Mouse (Mus musculus): Measurements from ENCODE around the gene Chid1. TPM values are rescaled to one million over a fixed set of nuclear protein-coding genes. Genes with fewer than 3 reads are reported as not detected.
"Not testable (repeated sequence)": the region's sequence is repeated elsewhere in the genome, so short reads cannot be mapped to it uniquely, and the experiment has no call there.

The Chid1 gene
- polyA plus RNA-seq, 1 experiment from 2014 or later: 24.3 TPM

- WGBS: 1% methylated on average over 23 of the region's 23 CpGs
- Histone ChIP-seq H3K27me3 (peaks cover 24% of the 10 kb centered on the region), H3K4me2 (peak overlapping the region; percentile 95), H3K27ac (peak overlapping the region; percentile 52; the same call in 1 of the 2 replicates), H3K4me1 (peaks cover 21% of the 10 kb centered on the region), H3K9ac (peak overlapping the region; percentile 80), H3K4me3 (peak overlapping the region; percentile 68), H3K36me3 (ENCODE audit: poor library complexity, severe bottlenecking) (peaks cover 38% of the 10 kb centered on the region), H3K9me3 (replicated peaks) (no peaks in the 10 kb centered on the region)
- ATAC-seq: peak; percentile 14; the same call in 1 of the 2 replicates
Measured at GRCm38 (mm10) chr7:141455610-141456314, 83.9 kb downstream of the Chid1 start.

GRCm38 (mm10) chr7:141454967-141455551, 84.6 kb downstream of the Chid1 start, which contains the start of gene Pnpla2:
TSS of gene Pnpla2 (plus strand) at chr7:141455198.
- peaks cover 17% of the 10 kb centered on the region for H3K27me3 ChIP-seq
- no peaks in the 10 kb centered on the region for H3K9me3 ChIP-seq (replicated peaks)
- H3K4me1 ChIP-seq: peaks cover 21% of the 10 kb centered on the region
- peak; percentile 80 for ATAC-seq
- H3K27ac ChIP-seq: peak within 1 kb of the TSS; percentile 52
- H3K36me3 ChIP-seq (ENCODE audit: poor library complexity, severe bottlenecking): peaks cover 42% of the 10 kb centered on the region
- peak within 1 kb of the TSS; percentile 80 for H3K9ac ChIP-seq
- peak within 1 kb of the TSS; percentile 95 for H3K4me2 ChIP-seq
- peak within 1 kb of the TSS; percentile 68 for H3K4me3 ChIP-seq
- under 1% methylated on average over 41 of the region's 45 CpGs for WGBS

GRCm38 (mm10) chr7:141453636-141454035, 86.0 kb downstream of the Chid1 start:
- Histone ChIP-seq H3K4me1 (peaks cover 25% of the 10 kb centered on the region), H3K27ac (no peak overlapping the region), H3K9ac (no peak overlapping the region), H3K4me2 (no peak overlapping the region), H3K9me3 (replicated peaks) (no peaks in the 10 kb centered on the region), H3K27me3 (0 out of 2 replicates have a peak, but pooled peaks cover 6% of the 10 kb centered on the region), H3K4me3 (no peak overlapping the region), H3K36me3 (ENCODE audit: poor library complexity, severe bottlenecking) (peaks cover 41% of the 10 kb centered on the region)
- ATAC-seq: no peak
- 72% methylated on average over 2 of the region's 2 CpGs for WGBS

DNA sequence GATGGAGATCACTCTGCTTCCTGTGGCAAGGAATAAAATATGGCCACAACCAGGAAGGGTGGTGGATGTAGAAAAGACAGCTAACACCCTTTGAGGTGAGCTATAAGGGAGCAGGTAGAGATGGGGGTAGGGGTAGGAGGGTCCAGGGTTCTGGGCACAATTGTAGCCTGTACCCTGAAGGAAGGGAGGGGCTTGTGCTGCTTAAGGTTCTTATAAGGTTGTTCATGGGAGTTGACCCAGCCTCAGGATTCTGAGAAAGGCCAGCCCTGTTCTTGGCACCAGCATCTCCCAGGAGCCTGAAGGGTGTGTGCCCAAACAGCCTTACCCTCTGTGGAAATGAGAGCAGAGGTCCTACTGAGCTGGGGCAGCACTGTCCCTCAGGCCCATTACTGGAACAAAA, 87.7 kb downstream of the Chid1 start:
- Histone ChIP-seq H3K36me3 (ENCODE audit: poor library complexity, severe bottlenecking) (peaks cover 40% of the 10 kb centered on the region), H3K4me1 (peaks cover 32% of the 10 kb centered on the region)
- no peak for ATAC-seq

GRCm38 (mm10) chr7:141447110-141447991, 92.3 kb downstream of the Chid1 start, which contains the start of gene Rplp2:
TSS of gene Rplp2 (plus strand) at chr7:141447370.
- Histone ChIP-seq H3K36me3 (ENCODE audit: poor library complexity, severe bottlenecking) (peaks cover 39% of the 10 kb centered on the region), H3K9me3 (replicated peaks) (no peaks in the 10 kb centered on the region), H3K9ac (peak within 1 kb of the TSS; percentile 94), H3K27me3 (no peaks in the 10 kb centered on the region), H3K4me2 (peak within 1 kb of the TSS; percentile 80), H3K4me3 (peak within 1 kb of the TSS; percentile 92), H3K4me1 (peaks cover 30% of the 10 kb centered on the region), H3K27ac (peak within 1 kb of the TSS; percentile 89)
- WGBS: under 1% methylated on average over 63 of the region's 63 CpGs
- ATAC-seq: peak; percentile 93

More for the DNA sequence above, 87.7 kb downstream of the Chid1 start:
- H3K4me2 ChIP-seq: no peak overlapping the region
- H3K4me3 ChIP-seq: no peak overlapping the region
- no peaks in the 10 kb centered on the region for H3K9me3 ChIP-seq (replicated peaks)
- no peak overlapping the region for H3K9ac ChIP-seq
- no peak overlapping the region for H3K27ac ChIP-seq
- H3K27me3 ChIP-seq: 0 out of 2 replicates have a peak, but pooled peaks cover 6% of the 10 kb centered on the region

- H3K27me3 ChIP-seq; H3K9ac ChIP-seq; ATAC-seq; H3K9me3 ChIP-seq (replicated peaks); H3K4me3 ChIP-seq; H3K27ac ChIP-seq: not testable (repeated sequence)
- 83% methylated on average over 3 of the region's 3 CpGs for WGBS
- Histone ChIP-seq H3K4me2 (peak overlapping the region; percentile 80), H3K4me1 (peaks cover 40% of the 10 kb centered on the region), H3K36me3 (ENCODE audit: poor library complexity, severe bottlenecking) (peaks cover 32% of the 10 kb centered on the region)
Measured at GRCm38 (mm10) chr7:141446374-141446773, 93.3 kb downstream of the Chid1 start.

GRCm38 (mm10) chr7:141443828-141444237, 95.8 kb downstream of the Chid1 start, which contains the start of gene Pidd1:
TSS of gene Pidd1 (minus strand) at chr7:141444025.
- H3K4me3 ChIP-seq: peak within 1 kb of the TSS; percentile 45
- ATAC-seq: peak; percentile 34; the same call in 1 of the 2 replicates
- H3K9me3 ChIP-seq (replicated peaks): no peaks in the 10 kb centered on the region
- peaks cover 33% of the 10 kb centered on the region for H3K36me3 ChIP-seq (ENCODE audit: poor library complexity, severe bottlenecking)
- H3K4me2 ChIP-seq: peak within 1 kb of the TSS; percentile 79
- H3K4me1 ChIP-seq: peaks cover 47% of the 10 kb centered on the region
- no peaks in the 10 kb centered on the region for H3K27me3 ChIP-seq
- H3K27ac ChIP-seq: peak within 1 kb of the TSS; percentile 63
- H3K9ac ChIP-seq: peak within 1 kb of the TSS; percentile 69
- WGBS: under 1% methylated on average over 25 of the region's 25 CpGs

Other genes starting within 250 kb of the Chid1 start
- gene Drd4, start 247.9 kb downstream of the Chid1 start, polyA plus RNA-seq (2015; fragmentation: Nextera tagmentation; extraction: Ambion mirVana): 0.55 and 0.70 TPM in 2 replicates
- 88.1 and 105 TPM in 2 replicates for gene Deaf1, start 212.2 kb downstream of the Chid1 start, polyA plus RNA-seq (2015; fragmentation: Nextera tagmentation; extraction: Ambion mirVana)
- gene Tmem80, start 212.1 kb downstream of the Chid1 start, polyA plus RNA-seq (2015; fragmentation: Nextera tagmentation; extraction: Ambion mirVana): 61.3 and 66.0 TPM in 2 replicates
- gene Eps8l2, start 201.0 kb downstream of the Chid1 start, polyA plus RNA-seq (2015; fragmentation: Nextera tagmentation; extraction: Ambion mirVana): 0.43 and 0.64 TPM in 2 replicates
- 386 and 415 TPM in 2 replicates for gene Taldo1, start 147.7 kb downstream of the Chid1 start, polyA plus RNA-seq (2015; fragmentation: Nextera tagmentation; extraction: Ambion mirVana)
- 53.2 and 55.6 TPM in 2 replicates for gene Gatd1, start 125.7 kb downstream of the Chid1 start, polyA plus RNA-seq (2015; fragmentation: Nextera tagmentation; extraction: Ambion mirVana)
- 27.3 and 27.5 TPM in 2 replicates for gene Cend1, start 110.4 kb downstream of the Chid1 start, polyA plus RNA-seq (2015; fragmentation: Nextera tagmentation; extraction: Ambion mirVana)
- 58.2 and 65.1 TPM in 2 replicates for gene Slc25a22, start 102.0 kb downstream of the Chid1 start, polyA plus RNA-seq (2015; fragmentation: Nextera tagmentation; extraction: Ambion mirVana)
- gene Pidd1, start 95.8 kb downstream of the Chid1 start, polyA plus RNA-seq (2015; fragmentation: Nextera tagmentation; extraction: Ambion mirVana): 10.9 and 13.4 TPM in 2 replicates
- 939 and 1,119 TPM in 2 replicates for gene Rplp2, start 92.5 kb downstream of the Chid1 start, polyA plus RNA-seq (2015; fragmentation: Nextera tagmentation; extraction: Ambion mirVana)
- gene Pnpla2, start 84.7 kb downstream of the Chid1 start, polyA plus RNA-seq (2015; fragmentation: Nextera tagmentation; extraction: Ambion mirVana): 19.5 and 21.0 TPM in 2 replicates
- gene Cracr2b, start 78.8 kb downstream of the Chid1 start, polyA plus RNA-seq (2015; fragmentation: Nextera tagmentation; extraction: Ambion mirVana): 3.2 and 6.0 TPM in 2 replicates
- gene Cd151, start 72.5 kb downstream of the Chid1 start, polyA plus RNA-seq (2015; fragmentation: Nextera tagmentation; extraction: Ambion mirVana): 12.0 and 14.3 TPM in 2 replicates
- 76.5 and 89.5 TPM in 2 replicates for gene Polr2l, start 64.7 kb downstream of the Chid1 start, polyA plus RNA-seq (2015; fragmentation: Nextera tagmentation; extraction: Ambion mirVana)
- gene Tspan4, start 64.6 kb downstream of the Chid1 start, polyA plus RNA-seq (2015; fragmentation: Nextera tagmentation; extraction: Ambion mirVana): 18.0 and 20.0 TPM in 2 replicates
- 83.2 and 93.1 TPM in 2 replicates for gene Ap2a2, start 22.3 kb upstream of the Chid1 start, polyA plus RNA-seq (2015; fragmentation: Nextera tagmentation; extraction: Ambion mirVana)
- gene Muc6, start 115.5 kb upstream of the Chid1 start, polyA plus RNA-seq (2015; fragmentation: Nextera tagmentation; extraction: Ambion mirVana): 0.10 and 0.25 TPM in 2 replicates
- gene Muc2, start 150.5 kb upstream of the Chid1 start, polyA plus RNA-seq (2015; fragmentation: Nextera tagmentation; extraction: Ambion mirVana): 0.11 and 0.21 TPM in 2 replicates
- not detected in 2 replicates for gene Muc5ac, start 249.1 kb upstream of the Chid1 start, polyA plus RNA-seq (2015; fragmentation: Nextera tagmentation; extraction: Ambion mirVana)

Measured in forebrain, embryonic 13.5 days (tissue).